Mouse (Mus musculus) ZHBTc4 (cell line): ENCODE data around the gene Fcgr4.
A peak's percentile ranks its signal among the peaks of the same experiment; 100 is the strongest.

ENCODE experiments used
- DNase-seq: peaks from one replicate; pipeline ENCODE4 v3.0.0-alpha.2; 2011; ENCODE audit warnings: low read depth, low spot score

Fcgr4 gene

DNA sequence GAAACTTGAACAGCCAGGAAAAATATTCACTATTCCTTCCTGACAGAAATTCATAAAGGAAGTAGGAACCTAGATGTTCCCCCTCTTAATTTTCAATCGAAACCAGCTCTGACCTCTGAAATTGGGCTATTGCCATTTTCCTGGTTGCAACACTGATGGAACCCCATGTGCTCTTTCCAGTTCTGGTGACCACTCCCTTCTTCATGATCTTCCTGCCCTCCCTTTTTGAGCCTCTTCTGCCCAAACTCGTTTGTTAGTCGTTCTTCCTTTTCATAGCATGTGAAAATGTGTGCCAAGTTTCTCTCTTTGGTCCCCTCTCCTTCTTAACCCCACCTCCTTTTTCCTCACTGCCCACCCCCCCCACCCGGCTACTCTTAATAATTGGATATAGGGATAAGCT lies 7.0 kb upstream of the Fcgr4 start:
- no peak for DNase-seq

GRCm38 (mm10) chr1:171016676-171017356 lies 1.9 kb upstream of the Fcgr4 start:
- DNase-seq = no peak

DNA sequence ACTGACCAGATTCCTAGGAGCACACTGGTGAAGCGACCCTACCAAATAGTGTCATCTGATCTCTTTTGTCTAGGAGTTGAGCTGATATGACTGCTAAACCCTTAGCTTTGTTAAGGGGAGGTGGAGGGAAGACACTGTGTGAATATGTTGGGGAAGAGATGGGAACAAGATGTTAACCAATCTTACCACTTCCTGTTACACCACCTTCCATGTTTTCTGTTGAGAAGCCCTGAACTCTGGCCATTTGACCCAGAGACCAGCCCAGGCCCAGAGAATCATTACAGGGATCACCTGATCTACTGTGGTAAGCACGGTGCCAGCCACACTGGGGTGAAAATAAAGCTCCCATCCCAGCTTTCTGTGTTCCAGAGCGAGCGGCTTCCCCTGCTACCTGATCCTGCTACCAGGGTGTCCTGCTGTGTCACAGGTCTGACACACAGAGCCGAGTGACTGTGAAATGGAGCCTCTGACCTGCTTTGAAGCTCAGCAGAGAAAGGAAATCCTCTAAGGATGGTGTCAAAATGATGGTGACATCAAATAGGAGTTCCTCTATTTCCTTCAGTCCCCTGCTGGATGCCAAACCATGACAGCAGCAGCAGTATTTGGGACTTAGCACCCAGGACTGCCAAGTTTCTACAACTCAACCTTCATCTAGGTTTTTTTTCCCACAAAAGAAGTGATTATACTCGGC lies 1.1 kb upstream of the Fcgr4 start:
- DNase-seq = no peak

DNA sequence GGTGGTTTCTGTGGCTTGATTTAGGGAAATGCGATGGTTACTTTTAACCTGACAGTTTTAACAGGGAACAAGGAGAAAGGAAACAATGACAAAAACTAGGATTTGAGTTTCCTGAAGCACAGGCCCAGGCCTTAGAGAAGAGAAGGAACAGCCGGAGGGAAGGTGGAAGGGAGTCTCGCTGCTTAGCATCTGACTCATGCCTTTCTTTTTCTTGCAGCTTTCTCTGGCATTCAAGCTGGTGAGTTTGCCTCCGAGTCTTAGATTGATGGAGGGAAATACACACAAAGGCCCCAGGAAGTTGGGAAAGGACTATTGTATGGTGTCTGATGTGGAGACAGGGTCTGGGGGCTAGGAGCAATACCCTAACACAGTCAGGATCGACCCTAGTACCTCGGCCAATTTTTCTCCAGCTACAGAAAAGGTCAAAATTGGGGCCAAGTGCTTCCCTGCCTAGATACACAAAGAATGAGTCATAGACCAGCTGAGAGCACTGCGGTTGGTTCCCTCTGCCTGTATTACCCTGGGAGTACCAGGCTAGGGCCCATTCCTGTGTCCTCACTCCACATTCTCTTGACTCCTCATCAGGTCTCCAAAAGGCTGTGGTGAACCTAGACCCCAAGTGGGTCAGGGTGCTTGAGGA lies 711 bp downstream of the Fcgr4 start:
- no peak for DNase-seq

DNA sequence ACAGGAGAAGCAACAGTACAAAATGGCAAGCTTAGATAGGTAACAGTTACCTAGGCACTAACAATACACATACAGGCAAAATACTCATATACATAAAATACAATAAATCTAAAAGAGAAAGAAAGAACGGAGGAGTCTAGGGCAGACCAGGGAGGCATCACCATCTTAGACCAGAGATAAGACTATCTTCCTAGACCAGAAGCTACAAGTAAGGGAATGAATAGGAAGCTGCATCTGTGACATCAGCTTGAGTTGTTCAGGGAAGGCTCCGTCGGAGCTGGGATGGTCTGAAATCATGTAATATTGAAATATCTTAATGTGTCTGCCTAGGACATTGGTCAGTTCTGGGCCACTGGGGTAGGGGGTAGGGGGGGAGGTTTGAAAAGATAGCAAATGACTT lies 13.0 kb downstream of the Fcgr4 start:
- DNase-seq = no peak

DNA sequence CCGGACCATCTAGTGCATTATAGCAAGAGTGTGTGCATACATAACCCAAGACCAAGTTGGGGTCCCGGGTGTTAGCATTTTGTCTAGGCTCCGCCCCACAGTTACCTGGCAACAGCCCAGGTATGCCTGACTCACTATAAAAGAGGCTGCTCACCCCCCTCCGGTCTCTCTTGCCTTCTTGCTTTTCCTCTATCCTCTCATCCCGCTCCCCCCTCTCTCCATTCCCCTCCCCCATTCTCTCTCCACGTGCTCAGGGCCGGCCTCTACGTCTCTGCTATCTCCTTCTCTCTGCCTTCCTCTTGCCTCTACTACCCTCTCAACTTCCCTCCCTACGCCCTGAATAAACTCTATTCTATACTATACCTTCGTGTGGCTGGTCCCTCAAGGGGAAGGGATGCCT lies 14.0 kb downstream of the Fcgr4 start:
- DNase-seq = no peak

- peak; percentile 48 for DNase-seq
Observed at GRCm38 (mm10) chr1:171033196-171033595, 14.5 kb downstream of the Fcgr4 start.

- DNase-seq = peak; percentile 89
Observed at GRCm38 (mm10) chr1:171033756-171034155, 15.0 kb downstream of the Fcgr4 start.

DNA sequence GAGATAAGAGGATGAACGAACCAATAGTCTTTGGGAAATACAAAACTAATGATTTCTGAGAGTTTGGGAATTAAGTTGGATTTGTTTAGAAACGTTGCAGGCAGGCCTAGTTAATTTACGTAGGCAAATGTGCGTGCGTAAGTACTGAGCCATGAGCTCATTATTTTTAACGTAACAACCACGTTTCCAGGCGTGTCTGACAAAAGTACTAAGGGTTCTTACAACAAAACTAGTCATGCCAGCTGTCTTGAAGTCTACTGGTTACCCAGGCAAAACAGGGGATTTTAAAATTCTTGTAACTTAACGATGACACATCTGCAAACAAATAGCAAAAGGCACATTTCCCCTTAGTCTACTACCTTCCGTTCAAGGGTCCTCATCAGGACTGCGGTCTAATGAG lies 15.5 kb downstream of the Fcgr4 start:
- peak; percentile 55 for DNase-seq

GRCm38 (mm10) chr1:171035611-171036010 lies 16.9 kb downstream of the Fcgr4 start:
- DNase-seq = no peak

DNA sequence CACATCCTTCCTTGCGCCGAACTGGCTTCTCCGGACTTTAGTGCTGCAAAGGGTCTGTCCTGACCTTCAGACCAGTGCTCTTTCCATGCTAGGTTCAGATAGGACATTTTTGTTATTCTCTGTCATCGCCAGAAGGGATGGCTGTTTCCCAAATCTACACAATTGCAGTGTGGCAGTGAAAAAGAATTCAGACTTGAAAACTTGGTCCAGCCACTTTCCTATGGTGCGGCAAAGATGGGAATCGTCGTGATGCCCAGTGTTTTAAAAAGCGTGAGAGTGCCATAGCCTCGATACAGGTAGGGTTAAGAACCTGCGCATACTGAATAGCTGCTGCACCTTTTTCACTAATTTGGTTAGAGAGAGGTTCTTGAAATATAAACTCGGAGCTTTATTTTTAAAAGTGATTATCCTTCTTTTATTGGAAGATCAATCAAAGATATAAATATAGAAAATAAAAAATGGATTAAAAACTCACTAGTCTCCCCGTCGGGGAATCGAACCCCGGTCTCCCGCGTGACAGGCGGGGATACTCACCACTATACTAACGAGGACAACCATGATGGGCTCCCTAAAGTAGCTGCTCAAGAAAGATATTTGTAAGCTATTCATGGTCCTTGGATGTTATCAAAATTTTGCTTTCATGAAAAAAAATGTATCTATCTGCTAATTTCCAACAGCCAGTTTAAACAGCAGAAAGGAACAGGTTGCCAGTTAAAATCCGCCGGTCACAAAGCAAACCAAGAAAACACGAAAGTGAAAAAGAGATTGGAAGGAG lies 18.0 kb downstream of the Fcgr4 start:
- peak; percentile 68 for DNase-seq

GRCm38 (mm10) chr1:171037861-171038721 lies 19.4 kb downstream of the Fcgr4 start:
- peak; percentile 77 for DNase-seq

DNA sequence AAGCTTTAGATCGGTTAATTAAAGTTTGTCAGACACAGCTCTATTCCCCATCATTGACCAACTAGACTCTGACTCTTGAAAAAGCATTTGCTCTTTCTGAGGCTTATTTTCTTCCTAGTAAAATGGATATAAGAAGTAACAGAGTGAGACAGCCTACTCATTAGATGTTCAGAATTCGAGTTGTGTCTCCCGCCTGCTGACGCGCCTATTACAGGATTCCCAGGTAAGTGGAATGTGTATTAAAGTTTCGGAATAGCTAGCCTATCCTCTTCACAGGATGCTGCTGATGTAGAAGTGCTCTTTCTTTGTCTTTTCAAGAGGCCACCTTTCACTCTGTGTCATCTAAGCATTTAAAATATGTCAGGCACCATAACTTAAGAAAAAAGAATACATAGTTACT lies 20.4 kb downstream of the Fcgr4 start:
- DNase-seq = peak; percentile 82

- DNase-seq = no peak
Observed at GRCm38 (mm10) chr1:171039880-171040279, 21.2 kb downstream of the Fcgr4 start.

GRCm38 (mm10) chr1:171043594-171044153 lies 25.0 kb downstream of the Fcgr4 start:
- DNase-seq = no peak

GRCm38 (mm10) chr1:171044365-171045078 lies 25.8 kb downstream of the Fcgr4 start:
- DNase-seq = peak; percentile 18

DNA sequence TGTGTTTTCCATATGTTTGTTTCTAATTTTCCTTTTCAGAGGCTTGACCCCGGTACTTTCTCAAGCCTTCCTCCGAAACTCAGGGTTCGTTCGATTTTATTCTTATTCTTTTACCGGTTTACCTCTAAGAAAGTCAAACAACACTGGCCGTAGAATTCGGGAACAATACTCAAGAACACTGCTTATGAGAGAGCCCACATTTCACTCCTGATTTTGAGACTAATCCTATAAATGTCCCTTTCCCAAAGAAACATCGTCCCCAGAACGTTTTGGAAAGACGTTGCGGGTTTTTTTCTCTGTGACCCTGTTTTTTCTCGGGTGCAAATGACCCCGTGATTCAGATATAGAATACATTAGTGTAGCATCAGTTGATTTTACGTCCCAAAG lies 26.4 kb downstream of the Fcgr4 start:
- no peak for DNase-seq

DNA sequence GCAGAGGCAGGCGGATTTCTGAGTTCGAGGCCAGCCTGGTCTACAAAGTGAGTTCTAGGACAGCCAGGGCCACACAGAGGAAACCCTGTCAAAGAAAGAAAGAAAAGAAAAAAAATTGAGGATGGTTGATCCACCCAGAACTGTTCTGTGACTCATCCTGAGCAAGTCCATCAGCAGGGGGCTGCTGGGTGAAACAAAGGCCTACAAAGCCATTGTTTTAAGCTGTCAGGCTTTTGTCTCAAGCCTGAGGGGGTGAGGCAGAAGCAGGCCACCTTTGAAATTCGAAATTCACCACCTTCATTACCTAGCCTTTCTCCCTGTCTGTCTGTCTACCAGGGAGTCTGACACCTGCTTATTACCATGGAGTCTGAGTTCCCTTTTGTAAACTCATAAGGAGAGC lies 27.8 kb downstream of the Fcgr4 start:
- peak; percentile 84 for DNase-seq

- DNase-seq = no peak
Observed at GRCm38 (mm10) chr1:171049263-171049662, 30.5 kb downstream of the Fcgr4 start.

DNA sequence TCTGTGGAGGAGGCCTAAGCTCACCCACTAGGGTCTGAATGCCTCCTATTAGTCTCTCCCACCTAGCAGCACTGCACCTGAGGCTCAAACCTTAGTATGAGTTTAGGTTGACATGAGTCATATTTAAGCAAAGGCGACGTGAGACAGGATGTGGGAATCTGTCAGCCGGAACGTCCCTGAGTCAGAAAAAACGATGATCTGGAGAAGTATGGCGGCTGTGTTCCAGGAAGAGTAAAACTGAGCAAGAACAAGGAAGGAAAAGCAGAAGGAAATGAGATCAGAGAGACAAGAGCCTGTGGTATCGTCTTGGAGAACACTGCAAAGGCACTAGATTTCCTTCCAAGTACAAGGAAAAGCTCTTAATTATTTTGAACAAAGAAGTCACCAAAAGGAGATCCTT lies 32.1 kb downstream of the Fcgr4 start:
- DNase-seq = no peak
